Mouse (Mus musculus) midbrain, embryonic 11.5 days (tissue): Measurements from ENCODE around the gene Tgfb2. TPM values are rescaled to one million over a fixed set of nuclear protein-coding genes. Genes with fewer than 3 reads are reported as not detected.

Experiments used
- ATAC-seq: fragments of 200-750 bp; cut with Nextera tagmentation; 2 replicates; pipeline ENCODE4 v1.8.0; 2017; ENCODE audit warnings: moderate TSS enrichment, moderate library complexity; ENCODE audit not compliant: low FRiP score
- DNase-seq: peaks from one replicate; pipeline ENCODE4 v3.0.0; 2015; ENCODE audit warnings: low spot score; ENCODE audit errors: missing footprints
- H3K27ac ChIP-seq: fragments of 300-500 bp; sonication (generic); 2 replicates; pipeline ENCODE4 v1.5.1; 2014; ENCODE audit warnings: low read depth, low read length
- H3K27me3 ChIP-seq: fragments of 300-500 bp; sonication (generic); 2 replicates; pipeline ENCODE4 v1.6.1; 2014; ENCODE audit warnings: mild to moderate bottlenecking, low read length, moderate library complexity, mixed read lengths; ENCODE audit not compliant: control insufficient read depth, insufficient read depth
- H3K36me3 ChIP-seq: fragments of 300-500 bp; sonication (generic); 2 replicates; pipeline ENCODE4 v1.6.1; 2014; ENCODE audit warnings: mild to moderate bottlenecking, low read length, moderate library complexity, mixed read lengths; ENCODE audit not compliant: control insufficient read depth, insufficient read depth
- H3K4me1 ChIP-seq: fragments of 300-500 bp; sonication (generic); 2 replicates; pipeline ENCODE4 v1.6.1; 2014; ENCODE audit warnings: low read length; ENCODE audit not compliant: control insufficient read depth, insufficient read depth
- H3K4me2 ChIP-seq: fragments of 300-500 bp; sonication (generic); 2 replicates; pipeline ENCODE4 v1.6.1; 2014; ENCODE audit warnings: mild to moderate bottlenecking, moderate library complexity
- H3K4me3 ChIP-seq: fragments of 300-500 bp; sonication (generic); 2 replicates; pipeline ENCODE4 v1.5.1; 2014; ENCODE audit warnings: low read depth, low read length
- H3K9ac ChIP-seq: fragments of 300-500 bp; sonication (generic); 2 replicates; pipeline ENCODE4 v1.6.1; 2014; ENCODE audit warnings: low read length
- H3K9me3 ChIP-seq: fragments of 300-500 bp; sonication (generic); 2 replicates; pipeline ENCODE4 v1.6.1; 2016; ENCODE audit warnings: low read length; ENCODE audit not compliant: control insufficient read depth
- WGBS: fragments of 180-500 bp; shearing (Covaris S2); extraction: QIAGEN DNeasy Blood & Tissue Kit; methylation state at CpG from one replicate; pipeline ENCODE4 v1.1.7; 2014; 5-methylcytosine and 5-hydroxymethylcytosine counted together
- polyA plus RNA-seq: library from polyadenylated mRNA; unstranded; fragments of >200 nt; fragmentation: Nextera tagmentation; extraction: Ambion mirVana; gene quantifications from 2 replicates; pipeline ENCODE4 v1.2.1, GENCODE M21; 2014

Gene Tgfb2
- 11.9 and 12.3 TPM in 2 replicates for polyA plus RNA-seq

GRCm38 (mm10) chr1:186705915-186706248 is at the start of gene Tgfb2:
Gene Tgfb2, minus strand, starts transcription at chr1:186705989.
- no peaks in the 10 kb centered on the region for H3K36me3 ChIP-seq
- peak within 1 kb of the TSS; percentile 57 for H3K4me3 ChIP-seq
- H3K4me1 ChIP-seq: peaks cover 6% of the 10 kb centered on the region
- peak within 1 kb of the TSS; percentile 75 for H3K9ac ChIP-seq
- peaks cover 6% of the 10 kb centered on the region; the same call in 1 of the 2 replicates for H3K27me3 ChIP-seq
- ATAC-seq: peak; percentile 55
- WGBS: 4% methylated on average over 12 of the region's 12 CpGs
- H3K9me3 ChIP-seq: no peaks in the 10 kb centered on the region
- H3K4me2 ChIP-seq: peak within 1 kb of the TSS; percentile 88
- DNase-seq: peak; percentile 92
- H3K27ac ChIP-seq: no peak within 1 kb of the TSS

- peak; percentile 78 for ATAC-seq
- peak overlapping the region; percentile 79 for H3K4me2 ChIP-seq
- no peak overlapping the region; the same call in 1 of the 2 replicates for H3K27ac ChIP-seq
- no peaks in the 10 kb centered on the region for H3K9me3 ChIP-seq
- H3K4me1 ChIP-seq: peaks cover 12% of the 10 kb centered on the region
- no peaks in the 10 kb centered on the region for H3K27me3 ChIP-seq
- peak overlapping the region; percentile 87 for H3K9ac ChIP-seq
- H3K4me3 ChIP-seq: peak overlapping the region; percentile 56
- 37% methylated on average over 10 of the region's 10 CpGs for WGBS
- no peaks in the 10 kb centered on the region for H3K36me3 ChIP-seq
- DNase-seq: peak; percentile 84
These were observed 44.0 kb upstream of the Tgfb2 start for GRCm38 (mm10) chr1:186749675-186750283.

- H3K9ac ChIP-seq: peak within 1 kb of the TSS; percentile 87
- ATAC-seq (peak; percentile 95), DNase-seq (peak; percentile 99)
- H3K9me3 ChIP-seq: no peaks in the 10 kb centered on the region
- H3K4me1 ChIP-seq: peaks cover 12% of the 10 kb centered on the region
- H3K27me3 ChIP-seq: no peaks in the 10 kb centered on the region
- H3K36me3 ChIP-seq: no peaks in the 10 kb centered on the region
- H3K27ac ChIP-seq: peak within 1 kb of the TSS; percentile 64
- under 1% methylated on average over 46 of the region's 46 CpGs for WGBS
- H3K4me3 ChIP-seq: peak within 1 kb of the TSS; percentile 56
- H3K4me2 ChIP-seq: peak within 1 kb of the TSS; percentile 79
These were observed 43.2 kb upstream of the Tgfb2 start, which contains the start of gene Rrp15 for GRCm38 (mm10) chr1:186748724-186749653. Gene Rrp15, minus strand, starts transcription at chr1:186749358.

GRCm38 (mm10) chr1:186739828-186740227 is 34.0 kb upstream of the Tgfb2 start:
- Histone ChIP-seq H3K36me3 (peaks cover 6% of the 10 kb centered on the region), H3K4me2 (no peak overlapping the region), H3K4me1 (no peaks in the 10 kb centered on the region), H3K9ac (no peak overlapping the region), H3K4me3 (no peak overlapping the region), H3K9me3 (no peaks in the 10 kb centered on the region), H3K27ac (no peak overlapping the region), H3K27me3 (no peaks in the 10 kb centered on the region)
- 92% methylated on average over 7 of the region's 7 CpGs for WGBS
- no peak for ATAC-seq
- DNase-seq: no peak

- H3K27ac ChIP-seq: no peak overlapping the region
- no peak overlapping the region for H3K9ac ChIP-seq
- H3K4me1 ChIP-seq: no peaks in the 10 kb centered on the region
- ATAC-seq (no peak), DNase-seq (no peak)
- H3K9me3 ChIP-seq: no peaks in the 10 kb centered on the region
- no peaks in the 10 kb centered on the region for H3K27me3 ChIP-seq
- WGBS: 96% methylated on average over 5 of the region's 5 CpGs
- H3K36me3 ChIP-seq: peaks cover 6% of the 10 kb centered on the region
- H3K4me3 ChIP-seq: no peak overlapping the region
- H3K4me2 ChIP-seq: no peak overlapping the region
These were observed 29.7 kb upstream of the Tgfb2 start for GRCm38 (mm10) chr1:186735537-186735936.

- Histone ChIP-seq H3K27ac (no peak overlapping the region), H3K4me2 (no peak overlapping the region), H3K4me1 (no peaks in the 10 kb centered on the region), H3K27me3 (no peaks in the 10 kb centered on the region), H3K4me3 (no peak overlapping the region), H3K9ac (no peak overlapping the region), H3K36me3 (peaks cover 6% of the 10 kb centered on the region), H3K9me3 (no peaks in the 10 kb centered on the region)
- 96% methylated on average over 8 of the region's 8 CpGs for WGBS
- DNase-seq (no peak), ATAC-seq (no peak)
These were observed 27.3 kb upstream of the Tgfb2 start for GRCm38 (mm10) chr1:186733052-186733451.

- H3K9me3 ChIP-seq: no peaks in the 10 kb centered on the region
- H3K4me2 ChIP-seq: no peak overlapping the region
- H3K36me3 ChIP-seq: no peaks in the 10 kb centered on the region; the same call in 1 of the 2 replicates
- H3K4me1 ChIP-seq: no peaks in the 10 kb centered on the region
- ATAC-seq (no peak), DNase-seq (no peak)
- 79% methylated on average over 4 of the region's 4 CpGs for WGBS
- no peak overlapping the region for H3K9ac ChIP-seq
- no peak overlapping the region for H3K27ac ChIP-seq
- no peaks in the 10 kb centered on the region for H3K27me3 ChIP-seq
- no peak overlapping the region for H3K4me3 ChIP-seq
These were observed 23.0 kb upstream of the Tgfb2 start for GRCm38 (mm10) chr1:186728778-186729177.

- WGBS: 88% methylated on average over 7 of the region's 7 CpGs
- no peak overlapping the region for H3K9ac ChIP-seq
- H3K27me3 ChIP-seq: no peaks in the 10 kb centered on the region
- ATAC-seq (no peak), DNase-seq (peak; percentile 1)
- H3K4me1 ChIP-seq: no peaks in the 10 kb centered on the region
- H3K4me2 ChIP-seq: no peak overlapping the region
- H3K27ac ChIP-seq: no peak overlapping the region
- H3K4me3 ChIP-seq: no peak overlapping the region
- no peaks in the 10 kb centered on the region for H3K36me3 ChIP-seq
- H3K9me3 ChIP-seq: no peaks in the 10 kb centered on the region
These were observed 20.3 kb upstream of the Tgfb2 start for GRCm38 (mm10) chr1:186726117-186726516.

- no peak overlapping the region for H3K9ac ChIP-seq
- H3K4me2 ChIP-seq: no peak overlapping the region
- H3K27me3 ChIP-seq: no peaks in the 10 kb centered on the region
- no peak overlapping the region for H3K27ac ChIP-seq
- 83% methylated on average over 9 of the region's 9 CpGs for WGBS
- peak; percentile 31; the same call in 1 of the 2 replicates for ATAC-seq
- no peaks in the 10 kb centered on the region; the same call in 1 of the 2 replicates for H3K36me3 ChIP-seq
- H3K4me3 ChIP-seq: no peak overlapping the region
- H3K4me1 ChIP-seq: no peaks in the 10 kb centered on the region
- no peaks in the 10 kb centered on the region for H3K9me3 ChIP-seq
- DNase-seq: peak; percentile 84
These were observed 16.5 kb upstream of the Tgfb2 start for GRCm38 (mm10) chr1:186722299-186722698.
